Comparison of ENCODE assay signal across 32 mouse cellular contexts in genomic region chr5:91375467-91375866, GRCm38 (mm10). TPM values are rescaled to one million over a fixed set of nuclear protein-coding genes. Genes with fewer than 3 reads are reported as not detected.
DNase-seq lines count a peak whose midpoint lies in the region; ATAC-seq lines count a peak whose summit lies in the region.
"Had no signal": no experiment of that assay in that cellular context is flagged by ENCODE, and none has a peak within 500 bp of the region (broad histone marks: within the 10 kb centered on the region; RNA-seq: fewer than 3 reads in every experiment).

No protein-coding gene starts in this region.

- 69% methylated on average over 2 of the region's 2 CpGs for WGBS in kidney, embryonic 16.5 days

- H3K4me3 ChIP-seq in kidney, embryonic 16.5 days (ENCODE audit: low read length), result no peak overlapping the region
- H3K4me3 ChIP-seq: embryonic facial prominence, embryonic 10.5 days; embryonic facial prominence, embryonic 15.5 days; forebrain, embryonic 13.5 days; heart, embryonic 15.5 days; hindbrain, embryonic 10.5 days; hindbrain, embryonic 15.5 days; layer of hippocampus, adult 2 months; liver, embryonic 12.5 days; midbrain, embryonic 12.5 days; myocyte; neural tube, embryonic 13.5 days had no signal

- H3K27me3 ChIP-seq in kidney, embryonic 16.5 days (ENCODE audit: insufficient read depth, low read length), result no peaks in the 10 kb centered on the region
- H3K27me3 ChIP-seq: CH12.LX; embryonic facial prominence, embryonic 15.5 days; forebrain, embryonic 13.5 days; heart, embryonic 15.5 days; hindbrain, embryonic 15.5 days; liver, embryonic 12.5 days; midbrain, embryonic 12.5 days; neural tube, embryonic 13.5 days; Patski had no signal

- no peak overlapping the region for H3K27ac ChIP-seq in kidney, embryonic 16.5 days (ENCODE audit: low read length)
- H3K27ac ChIP-seq: embryonic facial prominence, embryonic 10.5 days; embryonic facial prominence, embryonic 15.5 days; forebrain, embryonic 13.5 days; heart, embryonic 15.5 days; hindbrain, embryonic 10.5 days; hindbrain, embryonic 15.5 days; layer of hippocampus, adult 2 months; liver, embryonic 12.5 days; midbrain, embryonic 12.5 days; neural tube, embryonic 13.5 days had no signal

- H3K4me2 ChIP-seq in kidney, embryonic 16.5 days (replicated peaks; ENCODE audit: low read depth, low read length), result no peak overlapping the region
- H3K4me2 ChIP-seq: embryonic facial prominence, embryonic 15.5 days; forebrain, embryonic 13.5 days; heart, embryonic 15.5 days; hindbrain, embryonic 15.5 days; liver, embryonic 12.5 days; midbrain, embryonic 12.5 days; neural tube, embryonic 13.5 days had no signal

- no peaks in the 10 kb centered on the region for H3K9me3 ChIP-seq in kidney, embryonic 16.5 days (ENCODE audit: low read length)
- H3K9me3 ChIP-seq: embryonic facial prominence, embryonic 10.5 days; embryonic facial prominence, embryonic 15.5 days; forebrain, embryonic 13.5 days; heart, embryonic 15.5 days; hindbrain, embryonic 10.5 days; hindbrain, embryonic 15.5 days; liver, embryonic 12.5 days; midbrain, embryonic 12.5 days; neural tube, embryonic 13.5 days had no signal

- H3K36me3 ChIP-seq in kidney, embryonic 16.5 days (ENCODE audit: insufficient read depth, low read length), result no peaks in the 10 kb centered on the region
- H3K36me3 ChIP-seq: embryonic facial prominence, embryonic 10.5 days; embryonic facial prominence, embryonic 15.5 days; heart, embryonic 15.5 days; hindbrain, embryonic 10.5 days; hindbrain, embryonic 15.5 days; liver, embryonic 12.5 days; midbrain, embryonic 12.5 days; neural tube, embryonic 13.5 days had no signal

- H3K4me1 ChIP-seq in kidney, embryonic 16.5 days (ENCODE audit: insufficient read depth, low read length), result no peaks in the 10 kb centered on the region
- H3K4me1 ChIP-seq: embryonic facial prominence, embryonic 10.5 days; embryonic facial prominence, embryonic 15.5 days; forebrain, embryonic 13.5 days; heart, embryonic 15.5 days; hindbrain, embryonic 10.5 days; hindbrain, embryonic 15.5 days; liver, embryonic 12.5 days; midbrain, embryonic 12.5 days; neural tube, embryonic 13.5 days had no signal

- no peak for ATAC-seq in kidney, embryonic 16.5 days (ENCODE audit: low FRiP score, low TSS enrichment)
- ATAC-seq: forebrain, embryonic 13.5 days; inflammation-experienced regulatory T-cells, adult 6 months; liver, embryonic 12.5 days; liver, postnatal 0 days; Patski had no signal

- DNase-seq in gastrocnemius, adult 18-20 months (ENCODE audit: low spot score), result peak; percentile 8
- DNase-seq in gastrocnemius, postnatal 36 days, result no peak
- DNase-seq in 3134 (ENCODE audit: extremely low read depth, insufficient read length, low spot score), result peak; percentile 47
- DNase-seq in Muller cell, postnatal 12 days (ENCODE audit: inconsistent ontology term), result peak; percentile 82
- peak; percentile 4 to 7 for DNase-seq in heart, postnatal 36 days
- no peak for DNase-seq in left cerebral cortex, adult 8-10 months (ENCODE audit: low spot score in 2 of 2)
- DNase-seq: adrenal gland, postnatal 36 days; B cell, adult 2 months; cerebellum, adult 2 months; cerebellum, postnatal 14 days; kidney, adult 11 months; kidney, postnatal 36 days; left cerebral cortex, postnatal 4 days; liver, postnatal 0 days; lung, postnatal 36 days; thymus, postnatal 4 days had no signal

- H3K9ac ChIP-seq in kidney, embryonic 16.5 days (replicated peaks; ENCODE audit: low read length), result no peak overlapping the region
- H3K9ac ChIP-seq: embryonic facial prominence, embryonic 15.5 days; forebrain, embryonic 13.5 days; heart, embryonic 15.5 days; hindbrain, embryonic 15.5 days; liver, embryonic 12.5 days; liver, postnatal 0 days; midbrain, embryonic 12.5 days; neural tube, embryonic 13.5 days had no signal

- intact Hi-C loops in gastrocnemius, postnatal 36 days (cut with DNase I), result no loop called here
- intact Hi-C loops in heart, postnatal 36 days (cut with DNase I), result no loop called here

RNA-seq across cellular contexts. Expression of gene Btc, which starts 27.3 kb away (rescaled TPM):
- under 1 TPM; 0.80 to 0.83 TPM for total RNA-seq in gastrocnemius, adult 18-20 months (2021)
- under 1 TPM; 0.17 to 0.74 TPM for total RNA-seq in gastrocnemius, postnatal 36 days (2021)
- total RNA-seq in heart, postnatal 36 days (2021), result 1 to 10 TPM; 1.2 to 2.4 TPM
- 8.7 and 11.7 TPM in 2 replicates for polyA plus RNA-seq in kidney, embryonic 16.5 days (2015; fragmentation: Nextera tagmentation; extraction: Ambion mirVana)
- total RNA-seq in left cerebral cortex, adult 8-10 months (2022), result 1 to 10 TPM in 1 of 4 experiments, under 1 TPM in 3; 0.50 to 1.2 (median 0.77) TPM
- total RNA-seq: megakaryocyte, adult 5-6 weeks had no signal
- polyA plus RNA-seq: hindbrain, embryonic 15.5 days; midbrain, embryonic 12.5 days; neural tube, embryonic 13.5 days had no signal

Comparison
In these comparisons a context has a peak if more than half of its experiments do, and no peak if none do; other contexts are left out.
1. DNase-seq: peak in gastrocnemius, adult 18-20 months (single experiment), 3134 (single experiment), Muller cell, postnatal 12 days (single experiment) and heart, postnatal 36 days (2 of 2); none in gastrocnemius, postnatal 36 days (0 of 2) and left cerebral cortex, adult 8-10 months (0 of 2).